Mouse (Mus musculus) left cerebral cortex, postnatal 36 days (tissue): ENCODE results near the gene Smyd3. TPM values are rescaled to one million over a fixed set of nuclear protein-coding genes. Genes with fewer than 3 reads are reported as not detected.

Experiments
- DNase-seq, 2 experiments: peaks; one replicate each; pipeline ENCODE4 v3.0.0; 2021 to 2022; ENCODE audit warnings: low spot score in 2 of 2, mixed read lengths in 1 of 2
- intact Hi-C: fragments of 180-260 bp; cut with DNase I; formaldehyde crosslinking; loops from one replicate; pipeline ENCODE4 v1.15.1; 2025
- total RNA-seq, 2 experiments: library from RNA; stranded (reverse); gene quantifications; 2 replicates each; pipeline ENCODE4 v1.2.3; 2021

Smyd3 gene
- total RNA-seq, 2 experiments from 2014 or later: 22.7 to 28.3 TPM

- DNase-seq: no peak
- intact Hi-C loops: no loop called here
Measured at GRCm38 (mm10) chr1:179106702-179107145, 411.1 kb downstream of the Smyd3 start.

GRCm38 (mm10) chr1:179106103-179106701, 411.6 kb downstream of the Smyd3 start:
- intact Hi-C loops: no loop called here
- no peak for DNase-seq

GRCm38 (mm10) chr1:179104447-179104846, 413.4 kb downstream of the Smyd3 start:
- no peak for DNase-seq
- intact Hi-C loops: no loop called here

GRCm38 (mm10) chr1:179096993-179097392, 420.8 kb downstream of the Smyd3 start:
- DNase-seq: no peak
- intact Hi-C loops: no loop called here

GRCm38 (mm10) chr1:179096323-179096722, 421.5 kb downstream of the Smyd3 start:
- DNase-seq: no peak
- intact Hi-C loops: no loop called here

- DNase-seq: no peak
- intact Hi-C loops: no loop called here
Measured at GRCm38 (mm10) chr1:179089174-179089573, 428.7 kb downstream of the Smyd3 start.

- intact Hi-C loops: no loop called here
- DNase-seq: no peak
Measured at GRCm38 (mm10) chr1:179087033-179087998, 430.5 kb downstream of the Smyd3 start.

- no peak for DNase-seq
- intact Hi-C loops: no loop called here
Measured at GRCm38 (mm10) chr1:179086208-179086607, 431.6 kb downstream of the Smyd3 start.

GRCm38 (mm10) chr1:179083098-179083497, 434.7 kb downstream of the Smyd3 start:
- intact Hi-C loops: no loop called here
- no peak for DNase-seq

- intact Hi-C loops: no loop called here
- no peak for DNase-seq
Measured at GRCm38 (mm10) chr1:179073846-179074245, 444.0 kb downstream of the Smyd3 start.

GRCm38 (mm10) chr1:179072935-179073654, 444.7 kb downstream of the Smyd3 start:
- intact Hi-C loops: no loop called here

GRCm38 (mm10) chr1:179072406-179072805, 445.4 kb downstream of the Smyd3 start:
- no peak for DNase-seq
- intact Hi-C loops: no loop called here

More at GRCm38 (mm10) chr1:179072935-179073654, 444.7 kb downstream of the Smyd3 start:
- no peak for DNase-seq

- DNase-seq: no peak
- intact Hi-C loops: no loop called here
Measured at GRCm38 (mm10) chr1:179068990-179069389, 448.9 kb downstream of the Smyd3 start.

- intact Hi-C loops: no loop called here
- no peak for DNase-seq
Measured at GRCm38 (mm10) chr1:179065294-179065601, 452.6 kb downstream of the Smyd3 start.

- intact Hi-C loops: no loop called here
- no peak for DNase-seq
Measured at GRCm38 (mm10) chr1:179064601-179065293, 453.1 kb downstream of the Smyd3 start.

- no peak for DNase-seq
- intact Hi-C loops: no loop called here
Measured at GRCm38 (mm10) chr1:179061759-179062168, 456.1 kb downstream of the Smyd3 start.

- intact Hi-C loops: no loop called here
- DNase-seq: no peak
Measured at GRCm38 (mm10) chr1:179061053-179061452, 456.8 kb downstream of the Smyd3 start.

- peak; percentile 17 to 34 for DNase-seq
Measured at GRCm38 (mm10) chr1:179060113-179060955, 457.5 kb downstream of the Smyd3 start.

More at GRCm38 (mm10) chr1:179060113-179060955, 457.5 kb downstream of the Smyd3 start:
- intact Hi-C loops: no loop called here
